In genomic region chr13:52817991-52818491, GRCm38 (mm10) we compare ENCODE assay signal across 9 mouse cellular contexts.
DNase-seq lines count a peak whose midpoint lies in the region; ATAC-seq lines count a peak whose summit lies in the region.
"Had no signal": no experiment of that assay in that cellular context is flagged by ENCODE, and none has a peak within 500 bp of the region (broad histone marks: within the 10 kb centered on the region; RNA-seq: fewer than 3 reads in every experiment).

No protein-coding gene starts in this region.

- H3K4me1 ChIP-seq in heart, embryonic 12.5 days (replicated peaks) = peaks cover 63% of the 10 kb centered on the region
- H3K4me1 ChIP-seq in heart, embryonic 15.5 days (replicated peaks) = peaks cover 53% of the 10 kb centered on the region

- 22% methylated on average over 6 of the region's 6 CpGs for WGBS in heart, embryonic 12.5 days
- 27% methylated on average over 6 of the region's 6 CpGs for WGBS in heart, embryonic 15.5 days

- intact Hi-C loops in heart, postnatal 25 days (cut with DNase I) = no loop called here

- no peaks in the 10 kb centered on the region for H3K27me3 ChIP-seq in heart, embryonic 12.5 days (replicated peaks)
- H3K27me3 ChIP-seq in heart, embryonic 15.5 days = no peaks in the 10 kb centered on the region
- H3K27me3 ChIP-seq: neural tube, embryonic 13.5 days had no signal

- H3K4me2 ChIP-seq in heart, embryonic 12.5 days = peak overlapping the region; percentile 35
- 0 out of 2 replicates have a peak overlapping the region, but pooled peaks have one; percentile 3 for H3K4me2 ChIP-seq in heart, embryonic 15.5 days
- H3K4me2 ChIP-seq: neural tube, embryonic 13.5 days had no signal

- DNase-seq in heart, postnatal 25 days (ENCODE audit: low spot score) = no peak
- DNase-seq in cerebellum, postnatal 14 days = peak; percentile 45 to 52
- peak; percentile 67 for DNase-seq in left cerebral cortex, adult 11 months (ENCODE audit: low spot score)
- peak; percentile 65 for DNase-seq in right cerebral cortex, postnatal 4 days
- no peak for DNase-seq in ovary, adult 18-20 months (ENCODE audit: low spot score)
- DNase-seq in urinary bladder, postnatal 10 days (ENCODE audit: low spot score) = no peak

- ATAC-seq in heart, embryonic 12.5 days (ENCODE audit: insufficient number of reproducible peaks, low FRiP score) = no peak
- no peak for ATAC-seq in heart, embryonic 15.5 days (replicated peaks; ENCODE audit: insufficient number of reproducible peaks, insufficient read depth, low FRiP score, low read depth)

- no peak overlapping the region for H3K4me3 ChIP-seq in heart, embryonic 12.5 days
- no peak overlapping the region for H3K4me3 ChIP-seq in heart, embryonic 15.5 days
- H3K4me3 ChIP-seq: neural tube, embryonic 13.5 days had no signal

- no peaks in the 10 kb centered on the region for H3K36me3 ChIP-seq in heart, embryonic 12.5 days
- H3K36me3 ChIP-seq in heart, embryonic 15.5 days = no peaks in the 10 kb centered on the region
- H3K36me3 ChIP-seq: neural tube, embryonic 13.5 days had no signal

- peak overlapping the region; percentile 91 for H3K27ac ChIP-seq in heart, embryonic 12.5 days (ENCODE audit: poor library complexity, severe bottlenecking)
- H3K27ac ChIP-seq in heart, embryonic 15.5 days = peak overlapping the region; percentile 72
- H3K27ac ChIP-seq: neural tube, embryonic 13.5 days had no signal

- no peak overlapping the region for H3K9ac ChIP-seq in heart, embryonic 12.5 days
- H3K9ac ChIP-seq in heart, embryonic 15.5 days = no peak overlapping the region
- H3K9ac ChIP-seq: neural tube, embryonic 13.5 days had no signal

- no peaks in the 10 kb centered on the region for H3K9me3 ChIP-seq in heart, embryonic 12.5 days (replicated peaks)
- H3K9me3 ChIP-seq in heart, embryonic 15.5 days (replicated peaks) = no peaks in the 10 kb centered on the region
- H3K9me3 ChIP-seq: neural tube, embryonic 13.5 days had no signal

Comparison
In these comparisons a context has a peak if more than half of its experiments do, and no peak if none do; other contexts are left out.
1. DNase-seq: peak in cerebellum, postnatal 14 days (2 of 2), left cerebral cortex, adult 11 months (single experiment) and right cerebral cortex, postnatal 4 days (single experiment); none in heart, postnatal 25 days (single experiment), ovary, adult 18-20 months (single experiment) and urinary bladder, postnatal 10 days (single experiment).